Mouse (Mus musculus) embryonic facial prominence, embryonic 12.5 days (tissue): ENCODE measurements around the gene Gbgt1. TPM values are rescaled to one million over a fixed set of nuclear protein-coding genes. Genes with fewer than 3 reads are reported as not detected.

Source experiments
- ATAC-seq: fragments of 200-750 bp; cut with Nextera tagmentation; 2 replicates; pipeline ENCODE4 v1.8.0; 2017; ENCODE audit not compliant: insufficient number of reproducible peaks, insufficient read depth, low FRiP score, low TSS enrichment
- H3K27ac ChIP-seq: fragments of 300-500 bp; sonication (generic); 2 replicates; pipeline ENCODE4 v1.5.1; 2016; ENCODE audit warnings: mild to moderate bottlenecking
- H3K27me3 ChIP-seq: fragments of 300-500 bp; sonication (generic); 2 replicates; pipeline ENCODE4 v1.6.1; 2016; ENCODE audit warnings: mild to moderate bottlenecking, moderate library complexity
- H3K36me3 ChIP-seq: fragments of 300-500 bp; sonication (generic); 2 replicates; pipeline ENCODE4 v1.6.1; 2016; ENCODE audit warnings: mild to moderate bottlenecking
- H3K4me1 ChIP-seq: fragments of 300-500 bp; sonication (generic); 2 replicates; pipeline ENCODE4 v1.6.1; 2016
- H3K4me2 ChIP-seq: fragments of 300-500 bp; sonication (generic); replicated peaks from 2 replicates; pipeline ENCODE4 v1.6.1; 2016; ENCODE audit warnings: mild to moderate bottlenecking, moderate library complexity
- H3K4me3 ChIP-seq: fragments of 300-500 bp; sonication (generic); 2 replicates; pipeline ENCODE4 v1.5.1; 2016; ENCODE audit warnings: mild to moderate bottlenecking
- H3K9ac ChIP-seq: fragments of 300-500 bp; sonication (generic); 2 replicates; pipeline ENCODE4 v1.6.1; 2016; ENCODE audit warnings: mild to moderate bottlenecking, moderate library complexity
- H3K9me3 ChIP-seq: fragments of 300-500 bp; sonication (generic); 2 replicates; pipeline ENCODE4 v1.6.1; 2016; ENCODE audit warnings: mild to moderate bottlenecking, moderate library complexity
- whole genome bisulfite sequencing: fragments of 180-500 bp; shearing (Covaris S2); methylation state at CpG from one replicate; pipeline ENCODE4 v1.1.7; 2016; 5-methylcytosine and 5-hydroxymethylcytosine counted together
- polyA plus RNA-seq: library from polyadenylated mRNA; unstranded; fragments of >200 nt; fragmentation: Nextera tagmentation; extraction: Ambion mirVana; gene quantifications from 2 replicates; pipeline ENCODE4 v1.2.1, GENCODE M21; 2016

Gene Gbgt1
- polyA plus RNA-seq, 1 experiment from 2014 or later, result 0.36 TPM

DNA sequence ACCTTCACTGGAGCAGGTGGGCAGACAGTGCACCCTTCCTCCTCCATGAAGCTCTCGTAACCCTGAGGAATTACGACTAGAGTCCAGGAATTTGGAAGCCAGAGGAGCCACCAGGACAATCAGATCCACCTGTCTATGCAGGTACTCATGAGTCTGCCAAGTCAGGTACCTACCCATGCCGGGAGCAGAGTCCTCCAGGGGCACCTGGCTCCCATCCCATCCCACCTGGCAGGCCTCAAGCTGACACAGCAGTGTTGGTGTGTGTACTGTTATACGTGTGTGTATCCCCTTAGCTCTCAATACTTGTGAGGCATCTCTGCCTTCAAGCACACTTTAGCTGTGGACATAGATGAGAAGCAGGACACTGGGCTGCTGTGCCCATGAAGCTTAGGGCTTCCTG, 25.5 kb downstream of the Gbgt1 start:
- no peak overlapping the region for H3K4me3 ChIP-seq
- ATAC-seq, result no peak
- H3K9me3 ChIP-seq, result no peaks in the 10 kb centered on the region
- H3K36me3 ChIP-seq, result 0 out of 2 replicates have a peak, but pooled peaks cover 11% of the 10 kb centered on the region
- no peak overlapping the region for H3K9ac ChIP-seq
- peaks cover 31% of the 10 kb centered on the region for H3K4me1 ChIP-seq
- no peak overlapping the region for H3K4me2 ChIP-seq
- 77% methylated on average over 4 of the region's 4 CpGs for WGBS
- no peaks in the 10 kb centered on the region for H3K27me3 ChIP-seq
- H3K27ac ChIP-seq, result no peak overlapping the region

GRCm38 (mm10) chr2:28523643-28524117, 27.0 kb downstream of the Gbgt1 start:
- no peak overlapping the region for H3K4me3 ChIP-seq
- H3K36me3 ChIP-seq, result 0 out of 2 replicates have a peak, but pooled peaks cover 9% of the 10 kb centered on the region
- no peaks in the 10 kb centered on the region for H3K27me3 ChIP-seq
- WGBS, result 16% methylated on average over 5 of the region's 5 CpGs
- no peaks in the 10 kb centered on the region for H3K9me3 ChIP-seq
- peak overlapping the region; percentile 43; the same call in 1 of the 2 replicates for H3K27ac ChIP-seq
- H3K4me1 ChIP-seq, result peaks cover 34% of the 10 kb centered on the region
- no peak overlapping the region for H3K4me2 ChIP-seq
- ATAC-seq, result peak; percentile 68
- no peak overlapping the region for H3K9ac ChIP-seq

DNA sequence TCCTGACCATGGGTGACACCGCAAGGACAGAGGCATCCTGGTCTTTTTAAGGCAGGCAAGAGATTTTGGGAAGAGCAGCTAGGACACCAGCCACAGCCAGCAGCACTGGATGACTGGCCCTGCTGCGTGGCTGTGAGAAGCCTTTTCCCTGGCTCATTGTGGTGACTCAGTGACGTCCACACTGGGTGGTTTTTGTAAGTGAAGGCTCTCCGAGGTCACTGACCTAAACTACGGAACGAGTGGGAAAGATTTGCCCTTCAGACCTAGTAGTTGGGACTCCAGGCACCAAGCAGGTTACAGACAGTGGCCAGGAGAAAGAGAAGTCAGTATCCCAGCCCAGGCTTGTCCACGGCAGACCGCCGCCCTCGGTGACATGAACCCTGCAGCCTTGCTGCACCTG, 27.7 kb downstream of the Gbgt1 start:
- Histone ChIP-seq H3K36me3 (0 out of 2 replicates have a peak, but pooled peaks cover 9% of the 10 kb centered on the region), H3K9me3 (no peaks in the 10 kb centered on the region), H3K9ac (no peak overlapping the region), H3K4me2 (no peak overlapping the region), H3K27ac (no peak overlapping the region), H3K27me3 (no peaks in the 10 kb centered on the region), H3K4me1 (peaks cover 41% of the 10 kb centered on the region), H3K4me3 (no peak overlapping the region)
- WGBS, result 79% methylated on average over 10 of the region's 10 CpGs
- ATAC-seq, result no peak

DNA sequence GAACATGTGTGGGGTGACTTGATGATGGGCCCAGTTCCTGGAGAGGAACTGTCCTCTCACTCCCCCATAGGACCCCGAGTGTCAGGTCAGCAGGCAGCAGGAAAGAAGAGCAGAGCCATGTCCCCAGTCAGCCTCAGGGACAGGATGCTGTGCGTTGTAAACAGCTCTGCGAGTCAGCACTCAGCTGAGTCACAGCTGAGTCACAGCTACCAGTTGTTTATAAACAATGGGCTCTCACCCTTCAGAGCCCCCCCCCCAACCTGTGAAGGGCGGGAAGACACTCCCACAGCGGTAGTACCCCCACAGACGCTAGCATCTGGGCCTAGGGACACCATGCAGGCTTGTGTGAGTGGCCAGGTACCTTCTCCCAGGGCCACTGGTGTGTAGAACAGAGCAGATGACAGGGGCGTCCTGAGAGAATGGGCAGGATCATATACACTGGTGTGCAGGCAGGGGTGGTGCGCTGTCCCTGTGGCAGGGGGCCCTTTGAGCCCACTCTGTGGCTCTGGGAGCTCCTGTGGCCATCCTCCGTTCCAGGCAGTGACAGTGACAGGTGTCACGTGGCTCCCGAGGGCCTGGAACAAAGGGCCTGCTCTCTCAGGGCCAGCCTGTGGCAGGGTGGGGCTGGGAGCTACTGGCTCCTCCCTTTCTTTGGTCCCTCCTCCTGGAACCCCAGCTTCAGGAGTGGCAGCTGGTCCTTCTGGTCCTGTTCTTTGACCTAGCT, 28.7 kb downstream of the Gbgt1 start:
- 16% methylated on average over 11 of the region's 11 CpGs for WGBS
- Histone ChIP-seq H3K4me1 (peaks cover 51% of the 10 kb centered on the region), H3K4me2 (no peak overlapping the region), H3K27ac (peak overlapping the region; percentile 73), H3K9ac (0 out of 2 replicates have a peak overlapping the region, but pooled peaks have one; percentile 31), H3K36me3 (0 out of 2 replicates have a peak, but pooled peaks cover 9% of the 10 kb centered on the region), H3K27me3 (no peaks in the 10 kb centered on the region), H3K9me3 (no peaks in the 10 kb centered on the region), H3K4me3 (no peak overlapping the region)
- ATAC-seq, result peak; percentile 47; the same call in 1 of the 2 replicates

DNA sequence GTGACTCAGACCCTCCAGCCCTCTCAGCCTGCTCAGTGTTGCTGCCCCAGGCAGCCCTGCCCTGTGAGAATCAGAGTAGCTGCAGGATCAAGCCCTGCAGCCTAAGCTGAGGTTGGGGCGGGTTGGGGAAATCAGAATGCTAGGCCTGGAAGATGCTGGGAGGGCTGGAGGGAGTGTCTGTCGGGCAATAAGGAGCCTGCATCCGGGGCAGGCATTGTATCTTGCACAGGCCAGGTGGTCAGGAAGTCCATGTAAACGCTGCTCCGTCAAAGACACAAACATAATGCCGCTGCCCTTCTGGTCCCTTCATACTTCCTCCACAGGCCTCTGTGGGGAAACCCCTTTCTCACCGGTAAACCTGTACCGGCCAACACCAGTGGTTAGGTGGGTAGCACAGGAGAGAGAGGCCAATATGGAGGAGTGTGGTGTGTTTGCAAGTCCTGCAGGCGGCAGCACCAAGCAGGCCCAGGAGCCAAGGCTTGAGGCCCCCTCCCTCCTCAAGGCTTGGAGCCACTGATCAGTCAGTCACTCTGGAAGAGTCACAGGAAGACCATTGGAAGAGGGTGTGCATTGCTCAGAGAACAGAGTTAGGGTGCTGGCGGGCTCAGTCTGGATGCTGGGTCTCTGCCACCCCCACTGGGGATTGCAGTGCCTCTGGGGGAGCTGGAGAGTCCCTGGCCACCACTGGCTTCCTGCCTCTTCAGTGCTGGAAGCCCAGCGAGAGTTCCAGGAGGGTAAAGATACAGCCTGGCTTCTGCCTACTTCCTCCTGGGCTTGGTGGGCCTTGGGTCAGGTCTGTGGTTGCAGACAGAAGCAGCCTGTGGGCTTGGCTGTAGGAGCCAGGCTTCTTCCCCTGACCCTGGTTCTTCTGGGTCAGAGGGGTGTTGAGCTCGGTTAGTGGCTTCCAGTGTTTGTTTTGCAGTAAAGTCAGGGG, 29.5 kb downstream of the Gbgt1 start:
- Histone ChIP-seq H3K27me3 (no peaks in the 10 kb centered on the region), H3K4me1 (peaks cover 54% of the 10 kb centered on the region), H3K36me3 (0 out of 2 replicates have a peak, but pooled peaks cover 9% of the 10 kb centered on the region), H3K4me2 (no peak overlapping the region), H3K9ac (peak overlapping the region; percentile 36; the same call in 1 of the 2 replicates), H3K4me3 (no peak overlapping the region), H3K9me3 (no peaks in the 10 kb centered on the region), H3K27ac (peak overlapping the region; percentile 73)
- WGBS, result 44% methylated on average over 12 of the region's 12 CpGs
- no peak for ATAC-seq

- Histone ChIP-seq H3K9ac (no peak overlapping the region), H3K36me3 (0 out of 2 replicates have a peak, but pooled peaks cover 1% of the 10 kb centered on the region), H3K4me1 (peaks cover 62% of the 10 kb centered on the region), H3K27me3 (no peaks in the 10 kb centered on the region), H3K27ac (no peak overlapping the region), H3K4me3 (no peak overlapping the region), H3K9me3 (no peaks in the 10 kb centered on the region), H3K4me2 (no peak overlapping the region)
- WGBS, result 85% methylated on average over 20 of the region's 20 CpGs
- no peak for ATAC-seq
Measured at GRCm38 (mm10) chr2:28527436-28528353, 31.0 kb downstream of the Gbgt1 start.

GRCm38 (mm10) chr2:28528354-28528730, 31.7 kb downstream of the Gbgt1 start:
- ATAC-seq, result no peak
- H3K4me3 ChIP-seq, result no peak overlapping the region
- H3K4me1 ChIP-seq, result peaks cover 68% of the 10 kb centered on the region
- H3K27me3 ChIP-seq, result no peaks in the 10 kb centered on the region
- WGBS, result 80% methylated on average over 7 of the region's 7 CpGs
- no peak overlapping the region for H3K27ac ChIP-seq
- no peaks in the 10 kb centered on the region for H3K36me3 ChIP-seq
- H3K9ac ChIP-seq, result peak overlapping the region; percentile 21; the same call in 1 of the 2 replicates
- no peak overlapping the region for H3K4me2 ChIP-seq
- H3K9me3 ChIP-seq, result no peaks in the 10 kb centered on the region

GRCm38 (mm10) chr2:28529856-28530255, 33.2 kb downstream of the Gbgt1 start:
- H3K27me3 ChIP-seq, result no peaks in the 10 kb centered on the region
- no peak overlapping the region for H3K4me2 ChIP-seq
- WGBS, result 64% methylated on average over 4 of the region's 4 CpGs
- H3K9me3 ChIP-seq, result no peaks in the 10 kb centered on the region
- no peaks in the 10 kb centered on the region for H3K36me3 ChIP-seq
- peaks cover 75% of the 10 kb centered on the region for H3K4me1 ChIP-seq
- H3K27ac ChIP-seq, result no peak overlapping the region
- H3K9ac ChIP-seq, result no peak overlapping the region
- H3K4me3 ChIP-seq, result no peak overlapping the region
- no peak for ATAC-seq

DNA sequence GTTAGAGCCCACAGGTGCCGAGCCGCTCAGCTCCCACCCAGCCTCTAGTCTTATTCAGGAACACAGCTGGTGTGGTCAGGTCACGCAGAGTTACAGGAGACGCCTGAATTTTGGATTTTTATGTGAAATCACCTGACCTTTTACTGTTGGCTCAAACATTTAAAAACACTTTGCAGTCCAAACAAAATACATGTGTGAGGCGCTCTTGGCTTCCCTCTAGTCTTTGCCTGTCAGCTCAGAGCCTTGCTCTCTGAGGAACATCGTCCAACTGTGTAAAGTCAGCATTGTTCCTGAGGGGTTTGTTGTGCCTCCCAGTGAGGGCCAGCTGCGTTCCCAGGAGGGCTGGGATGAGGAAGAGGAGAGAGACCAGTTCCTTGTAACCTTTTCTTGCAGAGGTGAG, 33.6 kb downstream of the Gbgt1 start:
- ATAC-seq, result no peak
- WGBS, result 60% methylated on average over 7 of the region's 7 CpGs
- Histone ChIP-seq H3K36me3 (no peaks in the 10 kb centered on the region), H3K4me3 (no peak overlapping the region), H3K9me3 (no peaks in the 10 kb centered on the region), H3K27me3 (no peaks in the 10 kb centered on the region), H3K27ac (no peak overlapping the region), H3K4me2 (no peak overlapping the region), H3K9ac (no peak overlapping the region), H3K4me1 (peaks cover 75% of the 10 kb centered on the region)

DNA sequence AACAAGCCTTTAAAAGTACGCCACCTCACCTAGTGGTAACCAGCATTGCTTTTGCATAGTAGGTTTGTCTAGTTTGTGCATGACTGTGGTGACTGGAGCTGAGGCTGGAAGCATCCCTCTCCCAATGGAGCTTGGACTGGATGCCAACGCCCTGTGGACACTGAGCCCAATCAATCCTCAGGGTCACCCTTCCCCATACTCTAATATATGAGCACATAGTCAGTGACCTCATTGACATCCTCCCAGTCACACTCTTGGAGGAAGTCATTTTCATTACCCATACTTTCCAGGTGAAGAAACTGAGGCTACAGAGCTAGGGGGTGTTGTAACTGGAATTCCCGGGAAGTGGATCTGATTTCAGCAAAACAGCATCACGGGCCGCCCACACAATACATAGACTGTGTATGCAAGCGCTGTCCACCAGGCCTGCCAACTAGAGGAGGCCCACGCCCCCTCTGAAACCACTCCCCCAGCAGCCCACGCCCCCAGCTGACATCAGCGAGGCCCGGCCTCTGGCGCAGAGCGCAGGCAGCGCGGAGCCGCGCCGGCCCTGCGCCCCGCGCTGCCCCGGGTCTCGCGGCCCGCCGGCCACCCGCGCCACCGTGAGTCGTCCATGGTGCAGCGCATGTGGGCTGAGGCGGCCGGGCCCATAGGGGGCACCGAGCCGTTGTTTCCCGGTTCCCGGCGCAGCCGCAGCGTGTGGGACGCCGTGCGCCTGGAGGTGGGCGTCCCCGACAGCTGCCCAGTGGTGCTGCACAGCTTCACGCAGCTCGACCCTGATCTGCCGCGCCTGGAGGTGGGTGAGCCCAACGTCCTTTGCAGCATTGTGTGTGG, 36.5 kb downstream of the Gbgt1 start:
- WGBS, result 3% methylated on average over 40 of the region's 49 CpGs
- H3K27me3 ChIP-seq, result no peaks in the 10 kb centered on the region
- peaks cover 84% of the 10 kb centered on the region for H3K4me1 ChIP-seq
- ATAC-seq, result peak; percentile 87
- peak overlapping the region; percentile 60 for H3K4me3 ChIP-seq
- peak overlapping the region; percentile 81 for H3K4me2 ChIP-seq
- no peaks in the 10 kb centered on the region for H3K9me3 ChIP-seq
- peak overlapping the region; percentile 94 for H3K27ac ChIP-seq
- peak overlapping the region; percentile 75 for H3K9ac ChIP-seq
- no peaks in the 10 kb centered on the region for H3K36me3 ChIP-seq
